Mouse (Mus musculus): ENCODE results near the gene Rfc1.

Rfc1 gene

GRCm38 (mm10) chr5:65335298-65336074 is at the start of gene Rfc1:
Gene Rfc1, minus strand, starts transcription at chr5:65335670.
- peak; percentile 69 for DNase-seq (ENCODE audit: low read depth, low spot score)

GRCm38 (mm10) chr5:65374746-65375145 is 39.3 kb upstream of the Rfc1 start:
- no peak for DNase-seq (ENCODE audit: low read depth, low spot score)

GRCm38 (mm10) chr5:65371551-65371950 is 36.1 kb upstream of the Rfc1 start:
- DNase-seq (ENCODE audit: low read depth, low spot score): no peak

GRCm38 (mm10) chr5:65367837-65368236 is 32.4 kb upstream of the Rfc1 start:
- no peak for DNase-seq (ENCODE audit: low read depth, low spot score)

GRCm38 (mm10) chr5:65357771-65358170 is 22.3 kb upstream of the Rfc1 start:
- DNase-seq (ENCODE audit: low read depth, low spot score): no peak

- no peak for DNase-seq (ENCODE audit: low read depth, low spot score)
Measured at GRCm38 (mm10) chr5:65356851-65357250, 21.4 kb upstream of the Rfc1 start.

GRCm38 (mm10) chr5:65354985-65355384 is 19.5 kb upstream of the Rfc1 start:
- no peak for DNase-seq (ENCODE audit: low read depth, low spot score)

GRCm38 (mm10) chr5:65354097-65354496 is 18.6 kb upstream of the Rfc1 start:
- no peak for DNase-seq (ENCODE audit: low read depth, low spot score)

- no peak for DNase-seq (ENCODE audit: low read depth, low spot score)
Measured at GRCm38 (mm10) chr5:65350508-65350907, 15.0 kb upstream of the Rfc1 start.

- DNase-seq (ENCODE audit: low read depth, low spot score): no peak
Measured at GRCm38 (mm10) chr5:65348168-65348567, 12.7 kb upstream of the Rfc1 start, which contains the start of gene Klb. Gene Klb, plus strand, starts transcription at chr5:65348314.

- DNase-seq (ENCODE audit: low read depth, low spot score): no peak
Measured at GRCm38 (mm10) chr5:65340167-65340566, 4.7 kb upstream of the Rfc1 start.

- no peak for DNase-seq (ENCODE audit: low read depth, low spot score)
Measured at GRCm38 (mm10) chr5:65338394-65338793, 2.9 kb upstream of the Rfc1 start.

- no peak for DNase-seq (ENCODE audit: low read depth, low spot score)
Measured at GRCm38 (mm10) chr5:65336075-65336355, 545 bp upstream of the Rfc1 start.

GRCm38 (mm10) chr5:65334788-65335187 is 682 bp downstream of the Rfc1 start:
- DNase-seq (ENCODE audit: low read depth, low spot score): no peak

GRCm38 (mm10) chr5:65329971-65330370 is 5.5 kb downstream of the Rfc1 start:
- no peak for DNase-seq (ENCODE audit: low read depth, low spot score)

- DNase-seq (ENCODE audit: low read depth, low spot score): no peak
Measured at GRCm38 (mm10) chr5:65326212-65326611, 9.3 kb downstream of the Rfc1 start.

- DNase-seq (ENCODE audit: low read depth, low spot score): no peak
Measured at GRCm38 (mm10) chr5:65324758-65325355, 10.6 kb downstream of the Rfc1 start.

- DNase-seq (ENCODE audit: low read depth, low spot score): no peak
Measured at GRCm38 (mm10) chr5:65324271-65324670, 11.2 kb downstream of the Rfc1 start.

GRCm38 (mm10) chr5:65322165-65322564 is 13.3 kb downstream of the Rfc1 start:
- DNase-seq (ENCODE audit: low read depth, low spot score): no peak

GRCm38 (mm10) chr5:65319176-65319575 is 16.3 kb downstream of the Rfc1 start:
- no peak for DNase-seq (ENCODE audit: low read depth, low spot score)

- no peak for DNase-seq (ENCODE audit: low read depth, low spot score)
Measured at GRCm38 (mm10) chr5:65308866-65309265, 26.6 kb downstream of the Rfc1 start.

- no peak for DNase-seq (ENCODE audit: low read depth, low spot score)
Measured at GRCm38 (mm10) chr5:65308208-65308607, 27.3 kb downstream of the Rfc1 start.

- DNase-seq (ENCODE audit: low read depth, low spot score): no peak
Measured at GRCm38 (mm10) chr5:65305516-65305915, 30.0 kb downstream of the Rfc1 start.
